Mouse (Mus musculus): Measurements from ENCODE around the gene Gm21627.
"Not testable (repeated sequence)": the region's sequence is repeated elsewhere in the genome, so short reads cannot be mapped to it uniquely, and the experiment has no call there.

Gm21627 gene

DNA sequence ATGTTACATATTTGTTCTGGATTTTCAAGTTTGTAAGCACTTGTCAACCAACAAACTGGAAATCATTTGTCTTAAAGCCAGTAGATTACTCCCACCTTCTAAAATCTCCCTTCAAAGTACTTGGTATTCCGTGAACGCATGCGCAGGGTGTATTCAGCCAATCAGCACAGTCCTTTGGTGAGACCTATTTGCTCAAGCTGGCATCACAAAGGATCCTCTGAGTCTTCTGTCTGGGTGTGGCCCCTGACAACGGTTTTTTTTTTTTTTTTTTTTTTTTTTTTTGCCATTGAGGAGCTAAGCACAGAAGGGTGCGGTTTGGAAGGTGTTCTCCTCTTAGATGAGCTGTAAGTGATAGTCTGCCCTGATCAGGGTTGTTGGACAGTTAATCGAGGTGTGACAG is at the start of gene Gm21627:
Gene Gm21627, plus strand, starts transcription at position 301 of the 400 bp plus-strand sequence.
- not testable (repeated sequence) for DNase-seq (ENCODE audit: low spot score)
